Mouse (Mus musculus) left cerebral cortex, postnatal 36 days (tissue): ENCODE measurements around the gene Vmn1r94. TPM values are rescaled to one million over a fixed set of nuclear protein-coding genes. Genes with fewer than 3 reads are reported as not detected.
"Not testable (repeated sequence)": the region's sequence is repeated elsewhere in the genome, so short reads cannot be mapped to it uniquely, and the experiment has no call there.

Source experiments
- DNase-seq, 2 experiments: peaks; one replicate each; pipeline ENCODE4 v3.0.0; 2021 to 2022; ENCODE audit warnings: low spot score in 2 of 2, mixed read lengths in 1 of 2
- intact Hi-C: fragments of 180-260 bp; cut with DNase I; formaldehyde crosslinking; loops from one replicate; pipeline ENCODE4 v1.15.1; 2025
- total RNA-seq, 2 experiments: library from RNA; stranded (reverse); gene quantifications; 2 replicates each; pipeline ENCODE4 v1.2.3; 2021

Gene Vmn1r94
- not detected for total RNA-seq

DNA sequence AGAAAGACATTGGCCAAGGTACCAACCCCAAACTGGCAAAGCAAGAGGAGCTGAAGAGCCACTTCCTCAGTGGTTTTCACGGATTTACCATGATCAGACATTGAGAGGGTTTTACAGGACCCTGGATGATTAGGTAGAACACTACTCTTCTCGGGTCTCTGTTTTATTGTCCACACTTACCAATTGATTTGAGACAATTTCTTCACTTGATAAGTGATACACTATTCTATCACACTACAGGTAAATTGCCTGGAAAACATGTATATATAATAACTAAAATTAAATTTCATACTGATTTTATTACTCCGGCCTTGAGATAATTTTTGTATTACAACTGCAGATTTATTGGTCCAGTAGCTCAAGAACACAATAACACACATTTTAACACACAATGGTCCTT lies at the start of gene Vmn1r94:
Vmn1r94 (minus strand) TSS at position 101 of the 400 bp plus-strand sequence.
- intact Hi-C loops, DNase-seq: not testable (repeated sequence)

DNA sequence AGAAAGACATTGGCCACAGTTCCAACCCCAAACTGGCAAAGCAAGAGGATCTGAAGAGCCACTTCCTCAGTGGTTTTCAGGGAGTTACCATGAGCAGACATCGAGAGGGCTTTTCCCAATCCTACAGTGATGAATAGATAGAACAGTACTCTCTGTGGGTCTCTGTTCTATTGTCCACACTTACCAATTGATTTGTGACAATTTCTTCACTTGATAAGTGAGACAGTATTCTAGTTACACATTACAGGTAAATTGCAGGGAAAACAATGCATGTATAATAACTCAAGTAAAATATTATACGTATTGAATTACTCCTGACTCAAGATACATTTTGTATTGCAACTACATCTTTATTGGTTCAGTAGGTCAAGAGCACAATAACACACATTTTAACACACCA lies 37.3 kb upstream of the Vmn1r94 start, which contains the start of gene Gm6164:
Gm6164 (minus strand) TSS at position 101 of the 400 bp plus-strand sequence.
- DNase-seq, intact Hi-C loops: not testable (repeated sequence)

DNA sequence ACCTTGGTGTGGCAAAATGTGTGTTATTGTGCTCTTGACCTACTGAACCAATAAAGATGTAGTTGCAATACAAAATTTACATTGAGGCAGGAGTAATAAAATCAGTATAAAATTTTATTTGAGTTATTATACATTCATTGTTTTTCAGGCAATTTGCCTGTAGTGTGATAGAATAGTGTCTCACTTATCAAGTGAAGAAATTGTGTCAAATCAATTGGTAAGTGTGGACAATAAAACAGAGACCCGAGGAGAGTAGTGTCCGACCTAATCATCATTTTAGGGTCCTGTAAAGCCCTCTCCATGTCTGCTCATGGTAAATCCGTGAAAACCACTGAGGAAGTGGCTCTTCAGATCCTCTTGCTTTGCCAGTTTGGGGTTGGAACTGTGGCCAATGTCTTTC lies 25.2 kb upstream of the Vmn1r94 start, which contains the start of gene Vmn1r95:
Vmn1r95 (plus strand) TSS at position 301 of the 400 bp plus-strand sequence.
- intact Hi-C loops, DNase-seq: not testable (repeated sequence)

DNA sequence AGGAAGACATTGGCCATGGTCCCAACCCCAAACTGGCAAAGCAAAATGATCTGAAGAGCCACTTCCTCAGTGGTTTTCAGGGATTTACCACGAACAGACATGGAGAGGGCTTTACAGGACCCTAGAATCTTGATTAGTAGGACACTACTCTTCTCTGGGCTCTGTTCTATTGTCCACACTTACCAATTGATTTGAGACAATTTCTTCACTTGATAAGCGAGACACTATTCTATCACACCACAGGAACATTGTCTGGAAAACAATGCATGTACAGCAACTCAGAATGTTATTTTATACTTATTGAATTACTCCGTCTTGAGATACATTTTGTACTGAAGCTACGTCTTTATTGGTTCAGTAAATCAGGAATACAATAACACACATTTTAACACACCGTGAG lies 29.2 kb downstream of the Vmn1r94 start, which contains the start of gene Vmn1r93:
Vmn1r93 (minus strand) TSS at position 101 of the 400 bp plus-strand sequence.
- intact Hi-C loops, result not testable (repeated sequence)

DNA sequence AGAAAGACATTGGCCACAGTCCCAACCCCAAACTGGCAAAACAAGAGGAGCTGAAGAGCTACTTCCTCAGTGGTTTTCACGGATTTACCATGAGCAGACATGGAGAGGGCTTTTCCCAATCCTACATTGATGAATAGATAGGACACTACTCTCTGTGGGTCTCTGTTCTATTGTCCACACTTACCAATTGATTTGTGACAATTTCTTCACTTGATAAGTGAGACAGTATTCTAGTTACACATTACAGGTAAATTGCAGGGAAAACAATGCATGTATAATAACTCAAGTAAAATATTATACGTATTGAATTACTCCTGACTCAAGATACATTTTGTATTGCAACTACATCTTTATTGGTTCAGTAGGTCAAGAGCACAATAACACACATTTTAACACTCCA lies 45.7 kb downstream of the Vmn1r94 start, which contains the start of gene Gm16442:
Gm16442 (minus strand) TSS at position 101 of the 400 bp plus-strand sequence.
- intact Hi-C loops, result not testable (repeated sequence)

More for the DNA sequence above, 29.2 kb downstream of the Vmn1r94 start, which contains the start of gene Vmn1r93:
- not testable (repeated sequence) for DNase-seq

More for the DNA sequence above, 45.7 kb downstream of the Vmn1r94 start, which contains the start of gene Gm16442:
- not testable (repeated sequence) for DNase-seq

Other genes starting within 250 kb of the Vmn1r94 start
- 10 to 100 TPM; 10.7 to 12.0 TPM for gene Pvr, start 247.2 kb downstream of the Vmn1r94 start, total RNA-seq
- gene Igsf23, start 217.6 kb downstream of the Vmn1r94 start, total RNA-seq, result not detected
- not detected for gene Ceacam20, start 203.0 kb downstream of the Vmn1r94 start, total RNA-seq
- not detected for gene Nlrp9b, start 176.9 kb downstream of the Vmn1r94 start, total RNA-seq
- not detected for gene Vmn1r91, start 68.7 kb downstream of the Vmn1r94 start, total RNA-seq
- not detected for gene Gm16442, start 45.8 kb downstream of the Vmn1r94 start, total RNA-seq
- gene Vmn1r93, start 29.3 kb downstream of the Vmn1r94 start, total RNA-seq, result not detected
- not detected for gene Vmn1r95, start 25.3 kb upstream of the Vmn1r94 start, total RNA-seq
- gene Gm6164, start 37.2 kb upstream of the Vmn1r94 start, total RNA-seq, result not detected
- gene Gm4498, start 65.5 kb upstream of the Vmn1r94 start, total RNA-seq, result not detected
- not detected for gene Gm5890, start 94.5 kb upstream of the Vmn1r94 start, total RNA-seq
- gene Gm4133, start 165.7 kb upstream of the Vmn1r94 start, total RNA-seq, result not detected
- gene Gm5728, start 207.0 kb upstream of the Vmn1r94 start, total RNA-seq, result not detected
- not detected for gene Vmn1r100, start 249.6 kb upstream of the Vmn1r94 start, total RNA-seq